Mouse (Mus musculus) heart, adult 9 months (tissue): Measurements from ENCODE around the gene Gm21992.

ENCODE experiments used
- DNase-seq, 2 experiments: peaks; one replicate each; pipeline ENCODE4 v3.0.0; 2022; ENCODE audit warnings: low spot score in 2 of 2

Gm21992 gene

GRCm38 (mm10) chr19:4712156-4712780 lies 99.1 kb downstream of the Gm21992 start:
- no peak for DNase-seq

GRCm38 (mm10) chr19:4711601-4712155 lies 99.7 kb downstream of the Gm21992 start:
- no peak for DNase-seq

GRCm38 (mm10) chr19:4711098-4711600 lies 100.3 kb downstream of the Gm21992 start, which contains the start of gene Sptbn2:
Sptbn2 (plus strand) TSS chr19:4711167.
- no peak for DNase-seq

GRCm38 (mm10) chr19:4708765-4709164 lies 102.6 kb downstream of the Gm21992 start:
- DNase-seq = no peak

GRCm38 (mm10) chr19:4701221-4701620 lies 110.2 kb downstream of the Gm21992 start:
- no peak for DNase-seq

GRCm38 (mm10) chr19:4700656-4701055 lies 110.8 kb downstream of the Gm21992 start:
- DNase-seq = no peak

GRCm38 (mm10) chr19:4699821-4700220 lies 111.6 kb downstream of the Gm21992 start:
- no peak for DNase-seq

GRCm38 (mm10) chr19:4698856-4699255 lies 112.6 kb downstream of the Gm21992 start:
- no peak for DNase-seq

- peak; percentile 32 to 42 for DNase-seq
These were observed 113.2 kb downstream of the Gm21992 start, which contains the start of gene Gm960 for GRCm38 (mm10) chr19:4698205-4698677. Gm960 (minus strand) TSS chr19:4698668.

GRCm38 (mm10) chr19:4697721-4698120 lies 113.7 kb downstream of the Gm21992 start:
- no peak for DNase-seq

- DNase-seq = no peak
These were observed 114.3 kb downstream of the Gm21992 start for GRCm38 (mm10) chr19:4697121-4697520.

GRCm38 (mm10) chr19:4694346-4694745 lies 117.1 kb downstream of the Gm21992 start:
- no peak for DNase-seq
